Mouse (Mus musculus) forebrain, embryonic 11.5 days (tissue): ENCODE data around the gene Fam181a. TPM values are rescaled to one million over a fixed set of nuclear protein-coding genes. Genes with fewer than 3 reads are reported as not detected.

Experiments
- ATAC-seq: fragments of 200-750 bp; cut with Nextera tagmentation; replicated peaks from 2 replicates; pipeline ENCODE4 v1.8.0; 2017; ENCODE audit warnings: moderate TSS enrichment; ENCODE audit not compliant: low FRiP score
- DNase-seq: peaks from one replicate; pipeline ENCODE4 v3.0.0-alpha.2; 2017; ENCODE audit warnings: low spot score
- H3K27ac ChIP-seq: fragments of 300-500 bp; sonication (generic); 2 replicates; pipeline ENCODE4 v1.5.1; 2014; ENCODE audit warnings: low read depth, low read length
- H3K27me3 ChIP-seq: fragments of 300-500 bp; sonication (generic); 2 replicates; pipeline ENCODE4 v1.6.1; 2014; ENCODE audit warnings: mild to moderate bottlenecking, low read length, mixed read lengths; ENCODE audit not compliant: control insufficient read depth, insufficient read depth
- H3K36me3 ChIP-seq: fragments of 300-500 bp; sonication (generic); 2 replicates; pipeline ENCODE4 v1.6.1; 2014; ENCODE audit warnings: mild to moderate bottlenecking, low read length, moderate library complexity, mixed read lengths; ENCODE audit not compliant: control insufficient read depth, insufficient read depth
- H3K4me1 ChIP-seq: fragments of 300-500 bp; sonication (generic); replicated peaks from 2 replicates; pipeline ENCODE4 v1.6.1; 2014; ENCODE audit warnings: low read length, mixed read lengths; ENCODE audit not compliant: control insufficient read depth, insufficient read depth
- H3K4me2 ChIP-seq: fragments of 300-500 bp; sonication (generic); 2 replicates; pipeline ENCODE4 v1.6.1; 2014; ENCODE audit warnings: low read depth, mild to moderate bottlenecking, low read length, moderate library complexity, mixed read lengths; ENCODE audit not compliant: severe bottlenecking
- H3K4me3 ChIP-seq: fragments of 300-500 bp; sonication (generic); 2 replicates; pipeline ENCODE4 v1.5.1; 2014; ENCODE audit warnings: low read depth, low read length
- H3K9ac ChIP-seq: fragments of 300-500 bp; sonication (generic); 2 replicates; pipeline ENCODE4 v1.6.1; 2014; ENCODE audit warnings: low read length
- H3K9me3 ChIP-seq: fragments of 300-500 bp; sonication (generic); 2 replicates; pipeline ENCODE4 v1.6.1; 2016; ENCODE audit warnings: low read length, mixed read lengths; ENCODE audit not compliant: control insufficient read depth
- WGBS: fragments of 180-500 bp; shearing (Covaris S2); extraction: QIAGEN DNeasy Blood & Tissue Kit; methylation state at CpG from one replicate; pipeline ENCODE4 v1.1.7; 2014; 5-methylcytosine and 5-hydroxymethylcytosine counted together
- polyA plus RNA-seq: library from polyadenylated mRNA; unstranded; fragments of >200 nt; fragmentation: Nextera tagmentation; extraction: Ambion mirVana; gene quantifications from 2 replicates; pipeline ENCODE4 v1.2.1, GENCODE M21; 2014

Fam181a gene
- polyA plus RNA-seq, 1 experiment from 2014 or later = 27.3 TPM

DNA sequence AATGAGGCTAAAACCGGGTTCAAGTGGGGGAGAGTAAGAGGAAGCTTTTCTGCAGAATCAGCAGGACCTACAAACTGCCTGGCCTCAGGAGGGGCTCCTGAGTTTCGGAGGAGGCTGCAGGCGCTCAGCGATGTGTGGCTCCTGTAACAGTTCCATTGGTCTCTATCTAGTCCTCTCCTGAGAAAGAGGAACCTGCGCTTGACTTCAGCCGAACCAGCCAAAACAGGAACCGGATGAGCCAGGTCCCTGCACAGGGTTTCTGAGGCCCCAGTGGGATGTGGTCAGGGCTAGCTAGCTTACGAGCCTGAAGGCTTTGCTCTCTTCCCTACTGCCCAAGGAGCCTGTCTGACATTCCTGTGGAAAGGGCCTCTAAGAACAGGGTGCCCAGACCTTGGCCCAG is 32.7 kb downstream of the Fam181a start:
- Histone ChIP-seq H3K4me2 (no peak overlapping the region), H3K4me3 (no peak overlapping the region), H3K27ac (no peak overlapping the region), H3K36me3 (no peaks in the 10 kb centered on the region), H3K9me3 (no peaks in the 10 kb centered on the region), H3K27me3 (no peaks in the 10 kb centered on the region), H3K4me1 (no peaks in the 10 kb centered on the region), H3K9ac (no peak overlapping the region)
- 84% methylated on average over 8 of the region's 8 CpGs for WGBS
- ATAC-seq (no peak), DNase-seq (no peak)

DNA sequence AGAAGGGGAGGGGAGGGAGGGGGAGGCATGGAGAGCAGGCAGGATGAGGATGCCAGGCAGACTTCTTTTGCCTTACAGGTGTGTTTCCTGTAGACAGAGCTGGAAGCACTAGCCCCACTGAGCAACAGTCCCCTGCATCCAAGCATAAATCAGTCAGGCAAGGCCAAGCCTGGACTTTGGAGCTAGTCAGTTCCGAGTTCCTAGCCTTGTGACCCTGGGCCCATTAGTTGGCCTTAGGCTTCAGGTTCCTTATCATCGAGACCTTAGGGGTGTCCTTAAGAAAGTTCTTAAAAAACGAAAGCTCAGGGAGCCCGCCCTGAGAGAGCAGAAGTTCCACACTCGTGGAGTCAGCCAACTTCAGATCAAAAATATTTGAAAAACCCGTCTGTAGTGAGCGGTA is 34.2 kb downstream of the Fam181a start:
- DNase-seq (no peak), ATAC-seq (no peak)
- Histone ChIP-seq H3K9me3 (no peaks in the 10 kb centered on the region), H3K27me3 (no peaks in the 10 kb centered on the region), H3K9ac (no peak overlapping the region), H3K4me3 (no peak overlapping the region), H3K36me3 (no peaks in the 10 kb centered on the region), H3K27ac (no peak overlapping the region), H3K4me2 (no peak overlapping the region), H3K4me1 (no peaks in the 10 kb centered on the region)
- WGBS = 86% methylated on average over 7 of the region's 7 CpGs

DNA sequence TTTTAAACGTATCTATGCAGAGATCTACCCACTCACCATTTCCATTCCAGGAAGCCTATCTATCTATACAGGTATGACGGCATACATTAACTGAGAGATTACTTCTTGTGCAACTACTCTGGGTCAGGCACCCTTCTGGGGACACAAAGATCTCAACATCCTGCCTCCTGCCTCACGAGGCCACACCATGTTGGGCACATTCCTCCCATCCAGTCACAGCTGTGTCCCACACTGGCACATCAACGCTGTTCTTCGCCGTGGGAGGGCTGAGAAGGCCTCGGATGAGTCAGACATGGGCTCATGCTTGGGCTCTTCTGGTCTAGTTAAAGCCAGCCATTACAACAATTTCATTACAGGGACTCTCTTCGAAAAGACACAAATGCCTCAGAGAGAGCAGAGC is 36.2 kb downstream of the Fam181a start:
- Histone ChIP-seq H3K4me1 (no peaks in the 10 kb centered on the region), H3K9me3 (no peaks in the 10 kb centered on the region), H3K27ac (no peak overlapping the region), H3K36me3 (no peaks in the 10 kb centered on the region), H3K4me3 (no peak overlapping the region), H3K9ac (no peak overlapping the region), H3K4me2 (no peak overlapping the region), H3K27me3 (no peaks in the 10 kb centered on the region)
- DNase-seq (no peak), ATAC-seq (no peak)
- 87% methylated on average over 8 of the region's 8 CpGs for WGBS

DNA sequence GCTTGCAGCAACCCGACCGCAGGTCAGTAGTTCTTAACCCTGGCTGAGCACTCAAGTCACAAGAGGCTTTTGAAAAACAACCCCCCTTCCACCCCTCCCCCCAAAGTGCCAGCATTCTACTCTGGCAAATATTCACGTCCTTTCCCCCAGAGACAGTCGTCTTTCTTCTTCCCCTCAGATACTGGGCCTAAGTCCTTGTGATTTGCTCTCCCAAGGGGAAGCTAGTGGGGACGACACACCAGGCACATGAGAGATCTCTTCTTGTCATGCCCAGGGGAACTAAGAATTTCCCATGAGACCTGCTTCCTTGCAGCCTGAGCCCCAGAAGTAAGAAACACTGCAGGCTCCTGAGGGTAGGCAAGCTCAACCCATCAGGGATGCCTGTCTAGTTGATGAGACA is 36.6 kb downstream of the Fam181a start:
- Histone ChIP-seq H3K36me3 (no peaks in the 10 kb centered on the region), H3K9me3 (no peaks in the 10 kb centered on the region), H3K27me3 (no peaks in the 10 kb centered on the region), H3K4me3 (no peak overlapping the region), H3K4me2 (no peak overlapping the region), H3K4me1 (no peaks in the 10 kb centered on the region), H3K9ac (no peak overlapping the region), H3K27ac (no peak overlapping the region)
- 66% methylated on average over 5 of the region's 5 CpGs for WGBS
- no peak for ATAC-seq
- no peak for DNase-seq

DNA sequence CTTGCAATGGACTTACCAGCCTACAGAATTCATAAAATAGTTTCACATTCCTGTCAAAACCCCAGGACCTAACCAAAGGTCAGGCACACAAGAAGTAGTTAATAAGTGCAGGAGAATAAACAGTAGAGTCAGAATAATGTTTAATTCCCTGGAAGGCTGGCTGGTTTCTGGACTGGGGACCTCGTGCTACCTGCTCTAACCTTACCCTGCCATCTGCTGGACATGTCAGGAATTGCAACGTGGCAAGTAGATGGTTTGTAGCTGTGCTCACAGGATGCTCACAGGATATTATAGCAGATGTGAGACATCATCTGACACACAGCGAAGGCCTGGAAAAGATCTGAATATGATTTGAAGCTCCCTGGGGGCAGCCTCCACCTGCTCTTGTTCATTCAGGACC is 37.7 kb downstream of the Fam181a start:
- 10% methylated on average over 3 of the region's 3 CpGs for WGBS
- Histone ChIP-seq H3K9me3 (no peaks in the 10 kb centered on the region), H3K4me3 (no peak overlapping the region), H3K27me3 (no peaks in the 10 kb centered on the region), H3K4me2 (no peak overlapping the region), H3K36me3 (no peaks in the 10 kb centered on the region), H3K27ac (no peak overlapping the region), H3K4me1 (no peaks in the 10 kb centered on the region), H3K9ac (no peak overlapping the region)
- DNase-seq = peak; percentile 87
- 0 out of 2 replicates have a peak, but pooled peaks have one; percentile 22 for ATAC-seq

DNA sequence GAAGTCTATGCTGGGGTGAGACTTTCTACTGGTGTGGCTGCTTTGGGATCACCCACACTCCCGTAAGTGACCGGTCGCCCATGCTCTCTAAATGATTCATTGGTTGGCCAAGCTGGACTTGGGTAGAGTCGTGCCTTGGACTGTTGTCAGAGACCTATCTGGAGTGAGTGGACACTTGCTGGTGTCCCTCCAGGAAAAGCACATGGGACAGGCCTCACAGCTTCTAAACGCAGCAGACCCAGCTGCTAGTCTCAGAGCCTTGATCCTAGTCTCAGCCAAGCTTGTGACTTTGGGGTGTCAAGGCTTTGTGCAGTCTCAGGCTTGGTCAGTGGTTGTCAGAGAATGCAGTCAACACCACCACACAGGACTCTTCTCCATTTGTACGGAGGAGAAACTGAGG is 42.0 kb downstream of the Fam181a start:
- Histone ChIP-seq H3K27me3 (no peaks in the 10 kb centered on the region), H3K9ac (no peak overlapping the region), H3K36me3 (no peaks in the 10 kb centered on the region), H3K9me3 (no peaks in the 10 kb centered on the region), H3K4me2 (no peak overlapping the region), H3K4me3 (no peak overlapping the region), H3K4me1 (no peaks in the 10 kb centered on the region), H3K27ac (no peak overlapping the region)
- DNase-seq = no peak
- WGBS = 93% methylated on average over 6 of the region's 6 CpGs
- no peak for ATAC-seq

DNA sequence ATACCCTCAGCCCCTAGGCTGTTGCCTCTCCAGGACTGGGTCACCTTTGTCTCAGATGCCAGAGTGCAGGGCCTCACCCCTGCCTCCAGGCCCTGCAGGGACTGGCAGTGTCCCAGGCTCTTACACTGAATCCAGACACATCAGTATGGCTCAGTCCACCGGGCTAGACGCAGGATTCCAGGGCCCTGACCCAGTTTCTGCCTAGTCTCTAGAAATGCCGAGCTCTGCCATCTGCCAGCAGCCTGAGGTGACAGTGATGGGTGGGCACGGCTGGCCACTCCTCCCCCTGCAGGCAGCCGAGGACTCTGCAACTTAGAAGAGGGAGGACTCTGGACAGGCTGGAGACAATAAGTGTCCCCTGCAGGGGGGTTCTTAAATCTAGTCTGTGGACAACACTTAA is 42.8 kb downstream of the Fam181a start:
- no peaks in the 10 kb centered on the region for H3K27me3 ChIP-seq
- peak; percentile 61 for DNase-seq

DNA sequence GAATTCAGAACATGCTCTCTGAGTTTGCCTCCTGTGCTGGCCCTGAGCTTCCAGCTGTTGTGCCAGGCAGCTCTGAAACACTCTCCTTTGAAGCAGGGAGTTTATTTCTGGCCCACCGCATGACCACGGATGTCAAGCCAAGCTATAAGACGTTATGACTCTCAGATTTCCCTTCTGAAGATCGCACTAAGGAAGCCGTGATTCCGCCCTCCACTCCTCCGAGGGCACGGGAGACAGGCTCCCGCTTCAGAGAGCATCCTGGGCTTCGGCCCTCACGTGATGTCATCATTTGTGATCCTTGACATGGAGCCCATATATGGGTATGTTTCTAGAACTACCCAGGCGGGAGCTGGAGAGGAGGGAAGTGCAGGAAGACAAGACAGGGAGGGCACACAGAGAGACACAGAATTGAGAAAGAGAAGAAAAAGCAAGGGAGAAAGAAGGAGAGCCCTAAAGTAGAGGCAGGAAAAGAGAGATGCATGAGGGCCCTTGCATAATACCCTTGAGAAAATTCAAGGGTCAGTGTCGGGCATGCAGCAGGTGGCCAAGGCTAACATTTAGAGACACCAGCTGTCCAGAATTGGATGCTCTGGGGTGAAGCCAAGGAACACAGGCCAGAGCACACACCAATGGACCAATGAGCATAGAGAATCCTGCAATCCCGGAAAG is 45.1 kb downstream of the Fam181a start, which contains the start of gene Asb2:
Gene Asb2 (minus strand): TSS at position 256 of the 669 bp plus-strand sequence.
- Histone ChIP-seq H3K27me3 (no peaks in the 10 kb centered on the region), H3K9ac (no peak within 1 kb of the TSS), H3K27ac (no peak within 1 kb of the TSS), H3K9me3 (no peaks in the 10 kb centered on the region), H3K4me1 (no peaks in the 10 kb centered on the region), H3K4me2 (no peak within 1 kb of the TSS), H3K36me3 (no peaks in the 10 kb centered on the region), H3K4me3 (no peak within 1 kb of the TSS)
- ATAC-seq (no peak), DNase-seq (no peak)
- 78% methylated on average over 14 of the region's 14 CpGs for WGBS

More for the DNA sequence above, 42.8 kb downstream of the Fam181a start:
- no peaks in the 10 kb centered on the region for H3K36me3 ChIP-seq
- no peak overlapping the region for H3K4me3 ChIP-seq
- WGBS = 14% methylated on average over 5 of the region's 5 CpGs
- no peak overlapping the region for H3K4me2 ChIP-seq
- peak; percentile 63 for ATAC-seq
- no peaks in the 10 kb centered on the region for H3K4me1 ChIP-seq
- H3K9ac ChIP-seq = 0 out of 2 replicates have a peak overlapping the region, but pooled peaks have one; percentile 16
- H3K9me3 ChIP-seq = no peaks in the 10 kb centered on the region
- H3K27ac ChIP-seq = no peak overlapping the region

DNA sequence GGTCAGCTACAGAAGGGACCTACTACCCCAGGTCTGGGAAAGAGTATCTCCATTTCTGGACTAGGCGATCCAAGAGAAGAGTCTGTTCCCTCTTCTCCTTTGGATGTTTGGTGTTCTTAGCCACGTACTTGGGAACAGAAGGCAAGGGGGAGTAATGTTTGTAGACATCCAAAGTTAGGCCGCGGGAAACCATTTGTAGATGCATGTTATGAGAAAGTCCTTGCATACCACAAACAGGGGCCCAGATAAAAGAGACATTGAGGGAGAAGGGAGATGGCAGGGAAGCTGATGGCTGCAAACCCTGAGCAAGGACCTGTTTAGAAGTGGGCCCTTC is 45.6 kb downstream of the Fam181a start:
- H3K9me3 ChIP-seq = no peaks in the 10 kb centered on the region
- ATAC-seq (no peak), DNase-seq (no peak)
- no peaks in the 10 kb centered on the region for H3K36me3 ChIP-seq
- H3K9ac ChIP-seq = no peak overlapping the region
- WGBS = 90% methylated on average over 4 of the region's 4 CpGs
- no peak overlapping the region for H3K4me2 ChIP-seq
- H3K4me3 ChIP-seq = no peak overlapping the region
- H3K27ac ChIP-seq = no peak overlapping the region
- H3K4me1 ChIP-seq = no peaks in the 10 kb centered on the region
- no peaks in the 10 kb centered on the region for H3K27me3 ChIP-seq
